Mouse (Mus musculus) kidney, embryonic 14.5 days (tissue): Measurements from ENCODE around the gene Gm28035. TPM values are rescaled to one million over a fixed set of nuclear protein-coding genes. Genes with fewer than 3 reads are reported as not detected.
A peak's percentile ranks its signal among the peaks of the same experiment; 100 is the strongest.

ENCODE experiments used
- ATAC-seq: fragments of 200-750 bp; cut with Nextera tagmentation; 2 replicates; pipeline ENCODE4 v1.8.0; 2017; ENCODE audit warnings: moderate number of reproducible peaks, mild to moderate bottlenecking, moderate TSS enrichment, moderate library complexity; ENCODE audit not compliant: low FRiP score, low TSS enrichment
- H3K27ac ChIP-seq: fragments of 300-500 bp; sonication (generic); 2 replicates; pipeline ENCODE4 v1.5.1; 2014; ENCODE audit warnings: low read depth, mild to moderate bottlenecking, low read length, moderate library complexity, mixed read lengths
- H3K27me3 ChIP-seq: fragments of 300-500 bp; sonication (generic); 2 replicates; pipeline ENCODE4 v1.6.1; 2014; ENCODE audit warnings: mild to moderate bottlenecking, low read length; ENCODE audit not compliant: control insufficient read depth, insufficient read depth
- H3K36me3 ChIP-seq: fragments of 300-500 bp; sonication (generic); 2 replicates; pipeline ENCODE4 v1.6.1; 2014; ENCODE audit warnings: low read length, mixed read lengths; ENCODE audit not compliant: control insufficient read depth, insufficient read depth
- H3K4me1 ChIP-seq: fragments of 300-500 bp; sonication (generic); 2 replicates; pipeline ENCODE4 v1.6.1; 2014; ENCODE audit warnings: low read length, mixed read lengths; ENCODE audit not compliant: control insufficient read depth, insufficient read depth
- H3K4me2 ChIP-seq: fragments of 300-500 bp; sonication (generic); replicated peaks from 2 replicates; pipeline ENCODE4 v1.6.1; 2014; ENCODE audit warnings: low read depth, mild to moderate bottlenecking, low read length
- H3K4me3 ChIP-seq: fragments of 300-500 bp; sonication (generic); 2 replicates; pipeline ENCODE4 v1.5.1; 2014; ENCODE audit warnings: mild to moderate bottlenecking, low read length
- H3K9ac ChIP-seq: fragments of 300-500 bp; sonication (generic); 2 replicates; pipeline ENCODE4 v1.6.1; 2014; ENCODE audit warnings: low read depth, mild to moderate bottlenecking, low read length, moderate library complexity
- H3K9me3 ChIP-seq: fragments of 300-500 bp; sonication (generic); 2 replicates; pipeline ENCODE4 v1.6.1; 2016; ENCODE audit warnings: low read length; ENCODE audit not compliant: control insufficient read depth
- WGBS: fragments of 180-500 bp; shearing (Covaris S2); extraction: QIAGEN DNeasy Blood & Tissue Kit; methylation state at CpG from one replicate; pipeline ENCODE4 v1.1.7; 2014; 5-methylcytosine and 5-hydroxymethylcytosine counted together
- polyA plus RNA-seq: library from polyadenylated mRNA; unstranded; fragments of >200 nt; fragmentation: Nextera tagmentation; extraction: Ambion mirVana; gene quantifications from 2 replicates; pipeline ENCODE4 v1.2.1, GENCODE M21; 2014

Gm28035 gene
- polyA plus RNA-seq, 1 experiment from 2014 or later: 0.07 TPM

DNA sequence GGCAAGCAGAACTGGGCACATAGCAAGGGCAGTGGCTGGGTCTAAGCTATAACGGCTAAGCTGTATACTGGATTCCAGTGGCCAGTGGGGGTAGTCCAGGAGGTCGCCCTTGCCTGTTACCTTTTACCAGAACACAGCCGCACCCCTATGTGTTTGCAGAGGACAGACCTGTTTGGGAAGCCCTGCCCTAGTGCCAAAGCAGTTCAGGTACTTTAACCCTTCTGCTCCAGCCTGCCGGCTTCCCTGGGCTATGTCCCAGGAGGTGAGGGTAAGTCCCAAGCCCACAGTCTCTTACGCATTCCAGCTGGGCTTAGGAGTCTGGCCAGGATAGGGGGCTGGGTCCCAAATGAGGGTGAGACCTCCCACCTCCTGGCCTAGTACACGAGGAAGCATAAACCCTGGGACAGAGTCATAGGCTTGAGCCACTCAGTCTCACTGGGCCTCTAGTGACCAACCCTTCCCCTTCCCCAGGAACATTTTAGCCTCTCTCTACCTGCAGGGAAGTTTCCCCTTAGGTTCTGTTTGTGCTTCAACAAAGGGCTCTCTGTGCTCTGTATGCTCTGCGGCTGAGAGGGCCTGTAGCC, 4.3 kb downstream of the Gm28035 start:
- peaks cover 9% of the 10 kb centered on the region; the same call in 1 of the 2 replicates for H3K4me1 ChIP-seq
- no peaks in the 10 kb centered on the region for H3K27me3 ChIP-seq
- no peak for ATAC-seq
- H3K27ac ChIP-seq: no peak overlapping the region
- H3K4me2 ChIP-seq: no peak overlapping the region
- H3K9me3 ChIP-seq: no peaks in the 10 kb centered on the region
- no peak overlapping the region for H3K9ac ChIP-seq
- 67% methylated on average over 7 of the region's 7 CpGs for WGBS
- no peak overlapping the region for H3K4me3 ChIP-seq
- peaks cover 71% of the 10 kb centered on the region for H3K36me3 ChIP-seq

DNA sequence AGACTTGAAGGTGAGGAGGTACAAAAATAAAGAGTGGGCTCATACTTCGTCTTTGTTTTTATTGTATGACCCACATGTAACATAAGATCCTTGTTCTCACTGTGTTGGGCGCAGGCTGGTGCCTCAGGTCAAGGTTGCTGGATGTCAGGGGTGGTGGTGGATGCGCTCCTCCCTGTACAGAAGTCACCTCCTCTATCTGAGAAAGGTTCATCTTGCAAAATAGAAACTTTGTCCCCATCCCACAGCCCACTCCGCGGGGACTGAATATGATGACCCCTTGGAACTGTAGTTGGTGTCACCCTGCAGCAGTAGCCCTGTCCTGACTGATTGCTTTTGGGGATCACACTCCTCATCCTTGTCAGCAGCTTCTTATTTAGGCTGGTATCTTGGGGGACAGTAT, 6.7 kb downstream of the Gm28035 start:
- 63% methylated on average over 5 of the region's 5 CpGs for WGBS
- no peak overlapping the region for H3K9ac ChIP-seq
- H3K27me3 ChIP-seq: no peaks in the 10 kb centered on the region
- peaks cover 13% of the 10 kb centered on the region; the same call in 1 of the 2 replicates for H3K4me1 ChIP-seq
- H3K27ac ChIP-seq: no peak overlapping the region
- H3K4me2 ChIP-seq: no peak overlapping the region
- H3K4me3 ChIP-seq: no peak overlapping the region
- no peaks in the 10 kb centered on the region for H3K9me3 ChIP-seq
- H3K36me3 ChIP-seq: peaks cover 59% of the 10 kb centered on the region
- ATAC-seq: no peak

DNA sequence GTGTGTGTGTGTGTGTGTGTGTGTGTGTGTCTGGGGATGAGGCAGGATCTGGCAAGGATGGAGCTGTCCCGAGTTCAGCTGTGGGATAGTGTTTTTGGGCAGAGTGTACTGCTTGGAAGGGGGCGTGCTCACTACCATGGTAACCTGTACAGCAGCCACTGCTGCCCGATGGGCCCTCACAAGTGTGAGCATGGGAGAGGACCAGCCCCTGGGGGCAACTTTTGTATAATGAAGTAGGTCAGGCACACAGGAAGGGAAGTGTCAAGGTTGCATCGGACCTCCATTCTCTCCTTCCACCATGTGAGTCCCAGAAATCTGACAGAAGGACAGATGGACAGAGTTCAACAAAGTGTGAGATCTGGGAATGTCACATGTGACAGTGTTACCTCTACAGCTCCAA, 7.3 kb downstream of the Gm28035 start:
- H3K4me1 ChIP-seq: 0 out of 2 replicates have a peak, but pooled peaks cover 8% of the 10 kb centered on the region
- H3K27me3 ChIP-seq: no peaks in the 10 kb centered on the region
- no peak overlapping the region for H3K27ac ChIP-seq
- no peak overlapping the region for H3K4me2 ChIP-seq
- no peak overlapping the region for H3K4me3 ChIP-seq
- H3K9ac ChIP-seq: no peak overlapping the region
- H3K9me3 ChIP-seq: no peaks in the 10 kb centered on the region
- H3K36me3 ChIP-seq: peaks cover 53% of the 10 kb centered on the region
- 68% methylated on average over 4 of the region's 4 CpGs for WGBS
- no peak for ATAC-seq

DNA sequence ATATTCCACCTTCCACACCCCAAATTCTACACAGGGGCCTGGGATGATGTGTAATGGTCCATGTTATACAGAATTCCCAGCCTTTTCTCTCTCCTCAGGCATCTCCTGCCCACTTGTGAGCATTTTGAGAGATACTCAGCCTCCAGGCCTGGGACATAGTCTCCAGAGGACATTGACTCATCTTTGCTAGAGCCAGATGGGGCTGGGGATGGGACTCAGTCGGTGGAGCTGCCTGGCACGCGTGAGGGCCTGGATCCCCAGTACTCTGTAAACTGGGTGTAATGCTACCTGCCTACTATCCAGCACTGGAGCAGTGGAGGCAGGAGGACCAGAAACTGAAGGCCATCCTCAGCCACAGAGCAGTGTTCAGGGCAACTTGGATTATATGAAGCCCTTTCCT, 8.8 kb downstream of the Gm28035 start:
- no peak overlapping the region for H3K4me2 ChIP-seq
- no peaks in the 10 kb centered on the region for H3K27me3 ChIP-seq
- no peak overlapping the region for H3K4me3 ChIP-seq
- H3K4me1 ChIP-seq: 0 out of 2 replicates have a peak, but pooled peaks cover 8% of the 10 kb centered on the region
- no peak for ATAC-seq
- peaks cover 46% of the 10 kb centered on the region for H3K36me3 ChIP-seq
- WGBS: 96% methylated on average over 3 of the region's 3 CpGs
- no peaks in the 10 kb centered on the region for H3K9me3 ChIP-seq
- H3K9ac ChIP-seq: no peak overlapping the region
- H3K27ac ChIP-seq: no peak overlapping the region

DNA sequence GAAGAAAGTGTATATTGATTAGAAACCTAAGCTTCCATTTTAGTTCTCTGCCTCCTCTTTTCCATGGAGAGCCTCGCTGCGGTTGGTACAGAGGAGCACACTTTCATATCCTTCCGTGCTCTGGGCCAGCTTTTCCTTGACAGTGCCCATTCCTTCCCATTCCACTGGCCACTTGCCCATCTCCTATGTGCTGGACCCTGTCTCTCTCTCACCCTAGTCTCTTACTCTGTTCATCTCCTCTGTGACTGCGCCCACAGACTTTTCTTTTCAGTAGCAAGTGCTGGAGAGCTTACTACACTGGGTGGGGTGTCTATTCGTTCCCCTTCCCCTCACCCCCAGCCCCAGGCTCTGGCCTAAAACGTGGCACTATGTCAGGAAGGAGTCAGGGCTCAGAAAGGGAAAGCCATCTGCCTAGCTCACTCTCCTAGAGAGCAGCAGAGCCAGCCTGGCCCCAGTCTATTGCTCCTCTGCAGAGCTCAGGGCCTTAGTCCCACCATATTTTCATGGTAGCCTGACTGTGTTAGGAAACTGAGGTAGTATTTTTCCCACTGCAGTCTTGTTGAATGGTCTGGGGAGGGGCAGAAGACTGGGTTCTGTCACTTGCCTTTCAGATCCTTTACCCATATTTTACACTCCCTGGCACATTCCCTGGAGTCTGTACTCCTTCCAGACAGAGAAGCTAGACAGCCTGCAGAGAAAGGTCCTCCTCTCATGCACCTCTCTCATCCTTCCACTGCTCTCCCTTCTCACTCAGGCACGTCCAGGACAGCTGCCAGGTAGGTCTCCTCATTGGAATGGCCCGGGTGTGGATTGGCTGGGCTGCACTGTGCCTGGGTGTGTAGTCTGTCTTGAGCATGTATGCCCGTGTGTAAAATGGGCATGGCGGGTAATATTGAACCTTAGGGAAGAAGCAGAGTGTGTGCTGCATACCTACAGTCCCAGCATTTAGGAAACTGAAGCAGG, 10.1 kb downstream of the Gm28035 start:
- H3K4me2 ChIP-seq: no peak overlapping the region
- H3K27me3 ChIP-seq: no peaks in the 10 kb centered on the region
- 0 out of 2 replicates have a peak, but pooled peaks cover 5% of the 10 kb centered on the region for H3K4me1 ChIP-seq
- 89% methylated on average over 10 of the region's 10 CpGs for WGBS
- H3K4me3 ChIP-seq: no peak overlapping the region
- no peak overlapping the region for H3K9ac ChIP-seq
- no peak overlapping the region for H3K27ac ChIP-seq
- ATAC-seq: no peak
- H3K36me3 ChIP-seq: peaks cover 47% of the 10 kb centered on the region
- no peaks in the 10 kb centered on the region for H3K9me3 ChIP-seq

DNA sequence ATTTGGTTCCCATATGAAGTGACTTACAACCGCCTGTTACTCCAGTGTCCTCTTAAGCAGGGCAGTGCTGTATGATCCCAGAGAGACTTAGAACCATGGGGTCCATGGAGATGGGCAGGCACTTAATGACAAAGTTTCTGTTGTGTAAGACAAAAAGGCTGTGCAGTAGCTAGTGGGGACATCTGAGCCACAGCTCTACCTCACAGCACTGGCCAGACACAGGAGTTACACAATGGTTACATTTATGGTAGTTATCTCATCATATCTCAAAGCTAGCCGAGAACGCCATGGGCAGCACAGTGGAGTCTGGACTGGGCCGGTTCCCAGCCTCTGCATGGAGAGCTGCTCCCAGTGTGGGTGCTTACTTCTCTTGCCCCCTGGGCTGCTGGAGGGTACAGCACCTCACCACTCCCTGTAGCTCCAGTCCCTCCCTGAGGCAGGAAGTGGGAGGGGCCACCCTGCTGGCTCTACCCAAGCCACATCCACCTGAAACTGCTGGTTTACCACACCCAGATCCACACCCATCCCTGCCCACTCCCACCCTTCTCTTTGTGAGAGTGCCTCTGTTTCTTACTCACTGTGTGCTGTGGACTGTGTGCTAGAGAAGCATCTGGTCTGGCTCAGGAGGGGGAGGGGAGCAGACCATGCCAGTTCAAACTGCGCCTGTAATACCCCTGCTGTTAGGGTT, 11.2 kb downstream of the Gm28035 start:
- ATAC-seq: peak; percentile 80

DNA sequence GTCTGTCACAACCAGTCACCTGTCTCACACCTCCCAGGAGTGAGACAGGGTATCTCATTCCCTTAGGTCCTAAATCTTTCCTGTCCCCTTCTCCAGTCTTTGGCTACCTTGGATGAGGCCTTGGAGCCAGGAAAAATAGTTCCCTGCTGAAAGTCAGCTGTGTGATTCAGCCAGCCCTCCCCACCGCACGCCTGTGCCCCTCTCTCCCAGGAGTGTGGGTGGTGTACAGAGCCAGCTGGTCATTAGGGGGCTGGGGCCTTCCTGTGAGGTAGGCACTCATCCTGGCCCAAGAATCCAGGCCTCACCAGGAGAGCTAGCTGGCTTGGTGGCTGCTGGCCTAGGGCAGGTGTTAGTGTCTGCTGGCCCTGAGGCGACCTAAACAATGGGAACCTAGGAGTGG, 12.2 kb downstream of the Gm28035 start:
- H3K4me1 ChIP-seq: 0 out of 2 replicates have a peak, but pooled peaks cover 5% of the 10 kb centered on the region
- peak overlapping the region; percentile 77; the same call in 1 of the 2 replicates for H3K27ac ChIP-seq
- H3K4me2 ChIP-seq: no peak overlapping the region
- H3K9ac ChIP-seq: no peak overlapping the region
- no peaks in the 10 kb centered on the region for H3K27me3 ChIP-seq
- 61% methylated on average over 3 of the region's 3 CpGs for WGBS
- ATAC-seq: no peak
- H3K36me3 ChIP-seq: peaks cover 60% of the 10 kb centered on the region
- H3K9me3 ChIP-seq: no peaks in the 10 kb centered on the region
- H3K4me3 ChIP-seq: no peak overlapping the region

More for the DNA sequence above, 11.2 kb downstream of the Gm28035 start:
- 0 out of 2 replicates have a peak overlapping the region, but pooled peaks have one; percentile 7 for H3K9ac ChIP-seq
- peak overlapping the region; percentile 77 for H3K27ac ChIP-seq
- 0 out of 2 replicates have a peak, but pooled peaks cover 5% of the 10 kb centered on the region for H3K4me1 ChIP-seq
- H3K4me3 ChIP-seq: no peak overlapping the region
- no peak overlapping the region for H3K4me2 ChIP-seq
- H3K9me3 ChIP-seq: no peaks in the 10 kb centered on the region
- no peaks in the 10 kb centered on the region for H3K27me3 ChIP-seq
- peaks cover 50% of the 10 kb centered on the region for H3K36me3 ChIP-seq
- WGBS: 70% methylated on average over 5 of the region's 5 CpGs

DNA sequence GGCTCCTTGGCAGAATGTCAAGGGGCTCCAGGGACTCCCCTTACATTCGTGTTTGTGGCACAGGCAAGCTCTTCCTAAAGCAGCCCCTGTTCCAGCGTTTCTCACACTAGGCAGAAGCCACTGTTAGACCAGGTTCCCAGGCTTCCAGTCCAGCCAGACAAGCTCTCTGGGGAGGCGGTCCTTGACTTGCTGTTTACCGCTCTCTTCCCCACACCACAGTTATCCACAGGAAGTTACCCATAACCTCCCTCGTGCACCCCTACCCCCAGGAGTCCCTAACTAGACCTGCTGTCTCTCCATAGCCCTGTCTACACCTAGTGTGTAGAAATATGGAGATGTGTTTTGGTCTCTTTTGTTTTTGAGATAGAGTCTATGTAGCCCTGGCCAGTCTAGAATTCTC, 13.4 kb downstream of the Gm28035 start:
- WGBS: 79% methylated on average over 5 of the region's 5 CpGs

More for the DNA sequence above, 13.4 kb downstream of the Gm28035 start:
- H3K4me1 ChIP-seq: 0 out of 2 replicates have a peak, but pooled peaks cover 5% of the 10 kb centered on the region
- no peak overlapping the region for H3K4me2 ChIP-seq
- no peak overlapping the region for H3K9ac ChIP-seq
- H3K9me3 ChIP-seq: no peaks in the 10 kb centered on the region
- H3K36me3 ChIP-seq: peaks cover 61% of the 10 kb centered on the region
- no peaks in the 10 kb centered on the region for H3K27me3 ChIP-seq
- ATAC-seq: no peak
- no peak overlapping the region for H3K27ac ChIP-seq
- no peak overlapping the region for H3K4me3 ChIP-seq
